12 mouse cellular contexts compared by ENCODE assay signal in genomic region chr5:33706350-33706629, GRCm38 (mm10). TPM values are rescaled to one million over a fixed set of nuclear protein-coding genes. Genes with fewer than 3 reads are reported as not detected.
A peak's percentile ranks its signal among the peaks of the same experiment; 100 is the strongest.
DNase-seq lines count a peak whose midpoint lies in the region; ATAC-seq and TF ChIP-seq lines count a peak whose summit lies in the region.
"Had no signal": no experiment of that assay in that cellular context is flagged by ENCODE, and none has a peak within 500 bp of the region (broad histone marks: within the 10 kb centered on the region; RNA-seq: fewer than 3 reads in every experiment).

No protein-coding gene starts in this region.

- no peaks in the 10 kb centered on the region for H3K9me3 ChIP-seq in kidney, embryonic 15.5 days (replicated peaks)
- H3K9me3 ChIP-seq in neural tube, embryonic 11.5 days (ENCODE audit: control insufficient read depth, low read length), result no peaks in the 10 kb centered on the region
- H3K9me3 ChIP-seq in intestine, postnatal 0 days (ENCODE audit: control insufficient read depth), result no peaks in the 10 kb centered on the region
- H3K9me3 ChIP-seq in stomach, postnatal 0 days (ENCODE audit: control insufficient read depth, low read length), result no peaks in the 10 kb centered on the region
- H3K9me3 ChIP-seq: limb, embryonic 13.5 days had no signal

- no peak for ATAC-seq in kidney, embryonic 15.5 days (replicated peaks; ENCODE audit: low FRiP score)
- ATAC-seq in neural tube, embryonic 11.5 days (ENCODE audit: insufficient read depth, low FRiP score, low TSS enrichment), result no peak
- peak; percentile 25; the same call in 1 of the 2 replicates for ATAC-seq in intestine, postnatal 0 days
- peak; percentile 22; the same call in 1 of the 2 replicates for ATAC-seq in stomach, postnatal 0 days (ENCODE audit: low FRiP score, low TSS enrichment)

- H3K27ac ChIP-seq in kidney, embryonic 15.5 days, result peak overlapping the region; percentile 49; the same call in 1 of the 2 replicates
- peak overlapping the region; percentile 83 for H3K27ac ChIP-seq in neural tube, embryonic 11.5 days (ENCODE audit: low read depth, low read length)
- H3K27ac ChIP-seq in intestine, postnatal 0 days (ENCODE audit: low read depth, low read length), result no peak overlapping the region
- H3K27ac ChIP-seq in stomach, postnatal 0 days (replicated peaks), result peak overlapping the region; percentile 53

- no peak for DNase-seq in kidney, postnatal 25 days
- DNase-seq in neural tube, embryonic 11.5 days (ENCODE audit: low spot score), result no peak
- no peak for DNase-seq in neural tube, embryonic 10.5 days (ENCODE audit: extremely low spot score, low spot score)
- DNase-seq in stomach, postnatal 0 days (ENCODE audit: low spot score), result no peak
- no peak for DNase-seq in adrenal gland, adult 18-20 months (ENCODE audit: low spot score in 2 of 2)
- no peak for DNase-seq in heart, adult 11 months
- DNase-seq: cerebellum, postnatal 25 days; right cerebral cortex, postnatal 25 days had no signal

- peaks cover 5% of the 10 kb centered on the region; the same call in 1 of the 2 replicates for H3K27me3 ChIP-seq in kidney, embryonic 15.5 days
- H3K27me3 ChIP-seq in neural tube, embryonic 11.5 days (ENCODE audit: control insufficient read depth, insufficient read depth, low read length), result no peaks in the 10 kb centered on the region
- H3K27me3 ChIP-seq in intestine, postnatal 0 days (replicated peaks; ENCODE audit: control insufficient read depth, insufficient read depth, low read length), result no peaks in the 10 kb centered on the region
- no peaks in the 10 kb centered on the region for H3K27me3 ChIP-seq in stomach, postnatal 0 days (ENCODE audit: control insufficient read depth, insufficient read depth, low read length)

- H3K4me1 ChIP-seq in kidney, embryonic 15.5 days, result peaks cover 52% of the 10 kb centered on the region
- H3K4me1 ChIP-seq in neural tube, embryonic 11.5 days (ENCODE audit: control insufficient read depth, insufficient read depth, low read length), result peaks cover 27% of the 10 kb centered on the region
- no peaks in the 10 kb centered on the region; the same call in none of the 2 replicates for H3K4me1 ChIP-seq in intestine, postnatal 0 days (replicated peaks; ENCODE audit: control insufficient read depth, insufficient read depth, low read length)
- H3K4me1 ChIP-seq in stomach, postnatal 0 days (replicated peaks; ENCODE audit: control insufficient read depth, insufficient read depth), result peaks cover 5% of the 10 kb centered on the region

- TF ChIP-seq EP300 in stomach, postnatal 0 days (optimal IDR thresholded peaks at IDR 0.05), result no peak

- TF ChIP-seq CTCF in intestine, postnatal 0 days (IDR thresholded peaks at IDR 0.05; ENCODE audit: low read depth), result no peak
- TF ChIP-seq CTCF in stomach, postnatal 0 days (IDR thresholded peaks at IDR 0.05; ENCODE audit: low read depth), result no peak

- no peak overlapping the region for H3K9ac ChIP-seq in kidney, embryonic 15.5 days
- peak overlapping the region; percentile 1; the same call in 1 of the 2 replicates for H3K9ac ChIP-seq in neural tube, embryonic 11.5 days (ENCODE audit: low read length)
- no peak overlapping the region for H3K9ac ChIP-seq in intestine, postnatal 0 days (ENCODE audit: low read depth, low read length)
- no peak overlapping the region for H3K9ac ChIP-seq in stomach, postnatal 0 days (ENCODE audit: low read length)
- H3K9ac ChIP-seq: limb, embryonic 13.5 days had no signal

- no peak overlapping the region for H3K4me2 ChIP-seq in kidney, embryonic 15.5 days
- H3K4me2 ChIP-seq in neural tube, embryonic 11.5 days (ENCODE audit: low read depth), result no peak overlapping the region
- no peak overlapping the region for H3K4me2 ChIP-seq in intestine, postnatal 0 days (replicated peaks; ENCODE audit: low read depth)
- H3K4me2 ChIP-seq in stomach, postnatal 0 days (replicated peaks; ENCODE audit: low read depth), result no peak overlapping the region
- H3K4me2 ChIP-seq: limb, embryonic 13.5 days had no signal

- no peaks in the 10 kb centered on the region for H3K36me3 ChIP-seq in kidney, embryonic 15.5 days
- H3K36me3 ChIP-seq in neural tube, embryonic 11.5 days (ENCODE audit: control insufficient read depth, insufficient read depth, low read length), result no peaks in the 10 kb centered on the region
- no peaks in the 10 kb centered on the region for H3K36me3 ChIP-seq in intestine, postnatal 0 days (ENCODE audit: control insufficient read depth, insufficient read depth)
- no peaks in the 10 kb centered on the region for H3K36me3 ChIP-seq in stomach, postnatal 0 days (ENCODE audit: control insufficient read depth, insufficient read depth, low read length)
- H3K36me3 ChIP-seq: limb, embryonic 13.5 days had no signal

- 95% methylated on average over 1 of the region's 1 CpGs for WGBS in kidney, embryonic 15.5 days
- WGBS in neural tube, embryonic 11.5 days, result 87% methylated on average over 1 of the region's 1 CpGs
- 96% methylated on average over 1 of the region's 1 CpGs for WGBS in intestine, postnatal 0 days
- 72% methylated on average over 1 of the region's 1 CpGs for WGBS in stomach, postnatal 0 days

- H3K4me3 ChIP-seq in kidney, embryonic 15.5 days (replicated peaks), result no peak overlapping the region
- no peak overlapping the region for H3K4me3 ChIP-seq in neural tube, embryonic 11.5 days (ENCODE audit: low read depth, low read length)
- no peak overlapping the region for H3K4me3 ChIP-seq in intestine, postnatal 0 days (ENCODE audit: low read depth, low read length)
- H3K4me3 ChIP-seq in stomach, postnatal 0 days (ENCODE audit: low read depth, low read length), result no peak overlapping the region
- H3K4me3 ChIP-seq: limb, embryonic 13.5 days; myocyte had no signal

RNA-seq across cellular contexts. Expression of gene Fgfr3, which starts 15.2 kb away (rescaled TPM):
- 16.2 and 17.4 TPM in 2 replicates for polyA plus RNA-seq in kidney, embryonic 15.5 days (2015; fragmentation: Nextera tagmentation; extraction: Ambion mirVana)
- 61.3 and 72.0 TPM in 2 replicates for polyA plus RNA-seq in neural tube, embryonic 11.5 days (2014; fragmentation: Nextera tagmentation; extraction: Ambion mirVana)
- polyA plus RNA-seq in intestine, postnatal 0 days (2015; fragmentation: Nextera tagmentation; extraction: Ambion mirVana), result 2.6 and 3.5 TPM in 2 replicates
- 17.4 and 19.3 TPM in 2 replicates for polyA plus RNA-seq in stomach, postnatal 0 days (2015; fragmentation: Nextera tagmentation; extraction: Ambion mirVana)
- 1 to 10 TPM; 3.1 to 6.1 TPM for total RNA-seq in adrenal gland, adult 18-20 months (2021)

RNA-seq across cellular contexts. Expression of gene Tmem129, which starts 48.1 kb away (rescaled TPM):
- 37.4 and 37.5 TPM in 2 replicates for polyA plus RNA-seq in kidney, embryonic 15.5 days (2015; fragmentation: Nextera tagmentation; extraction: Ambion mirVana)
- 38.6 and 39.7 TPM in 2 replicates for polyA plus RNA-seq in neural tube, embryonic 11.5 days (2014; fragmentation: Nextera tagmentation; extraction: Ambion mirVana)
- polyA plus RNA-seq in intestine, postnatal 0 days (2015; fragmentation: Nextera tagmentation; extraction: Ambion mirVana), result 18.5 and 18.8 TPM in 2 replicates
- polyA plus RNA-seq in stomach, postnatal 0 days (2015; fragmentation: Nextera tagmentation; extraction: Ambion mirVana), result 16.7 and 17.4 TPM in 2 replicates
- 10 to 100 TPM; 25.7 to 28.9 TPM for total RNA-seq in adrenal gland, adult 18-20 months (2021)

RNA-seq across cellular contexts. Expression of gene Tacc3, which starts 48.4 kb away (rescaled TPM):
- 192 and 195 TPM in 2 replicates for polyA plus RNA-seq in kidney, embryonic 15.5 days (2015; fragmentation: Nextera tagmentation; extraction: Ambion mirVana)
- 238 and 260 TPM in 2 replicates for polyA plus RNA-seq in neural tube, embryonic 11.5 days (2014; fragmentation: Nextera tagmentation; extraction: Ambion mirVana)
- polyA plus RNA-seq in intestine, postnatal 0 days (2015; fragmentation: Nextera tagmentation; extraction: Ambion mirVana), result 37.3 and 39.3 TPM in 2 replicates
- 33.8 and 44.0 TPM in 2 replicates for polyA plus RNA-seq in stomach, postnatal 0 days (2015; fragmentation: Nextera tagmentation; extraction: Ambion mirVana)
- 1 to 10 TPM; 2.9 to 3.1 TPM for total RNA-seq in adrenal gland, adult 18-20 months (2021)

RNA-seq across cellular contexts. Expression of gene Slbp, which starts 53.9 kb away (rescaled TPM):
- polyA plus RNA-seq in kidney, embryonic 15.5 days (2015; fragmentation: Nextera tagmentation; extraction: Ambion mirVana), result 238 and 247 TPM in 2 replicates
- polyA plus RNA-seq in neural tube, embryonic 11.5 days (2014; fragmentation: Nextera tagmentation; extraction: Ambion mirVana), result 242 and 267 TPM in 2 replicates
- polyA plus RNA-seq in intestine, postnatal 0 days (2015; fragmentation: Nextera tagmentation; extraction: Ambion mirVana), result 91.4 and 92.9 TPM in 2 replicates
- polyA plus RNA-seq in stomach, postnatal 0 days (2015; fragmentation: Nextera tagmentation; extraction: Ambion mirVana), result 84.0 and 87.3 TPM in 2 replicates
- 10 to 100 TPM; 37.9 to 50.8 TPM for total RNA-seq in adrenal gland, adult 18-20 months (2021)

Comparison
In these comparisons a context has a peak if more than half of its experiments do, and no peak if none do; other contexts are left out.
1. ATAC-seq: peak in intestine, postnatal 0 days (single experiment) and stomach, postnatal 0 days (single experiment); none in kidney, embryonic 15.5 days (single experiment) and neural tube, embryonic 11.5 days (single experiment).